Mouse (Mus musculus) cerebellum, postnatal 36 days (tissue): ENCODE results near the gene Trp53i13.
A peak's percentile ranks its signal among the peaks of the same experiment; 100 is the strongest.

ENCODE experiments used
- DNase-seq, 2 experiments: peaks; one replicate each; pipeline ENCODE4 v3.0.0; 2021 to 2022; ENCODE audit warnings: mixed read lengths in 2 of 2

Trp53i13 gene

DNA sequence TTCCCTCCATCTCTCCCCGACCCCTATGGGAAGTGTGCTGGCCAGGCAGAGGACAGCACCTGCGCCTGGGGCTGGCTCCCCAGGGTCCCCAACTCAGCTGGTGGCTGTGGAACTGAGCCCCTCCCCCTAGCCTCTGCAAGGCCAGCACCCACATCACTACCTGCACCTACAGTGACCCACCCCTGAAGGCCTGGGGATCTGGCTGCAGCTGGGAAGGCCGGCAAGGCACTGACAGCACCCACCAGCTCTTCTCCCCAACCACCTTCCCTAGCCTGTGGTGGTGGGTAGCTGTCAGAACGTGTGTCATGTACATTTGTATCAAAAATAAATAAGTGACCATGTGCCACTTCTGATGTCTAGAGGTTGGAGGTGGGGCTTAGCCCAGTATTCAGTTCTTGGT, 8.4 kb downstream of the Trp53i13 start:
- no peak for DNase-seq

DNA sequence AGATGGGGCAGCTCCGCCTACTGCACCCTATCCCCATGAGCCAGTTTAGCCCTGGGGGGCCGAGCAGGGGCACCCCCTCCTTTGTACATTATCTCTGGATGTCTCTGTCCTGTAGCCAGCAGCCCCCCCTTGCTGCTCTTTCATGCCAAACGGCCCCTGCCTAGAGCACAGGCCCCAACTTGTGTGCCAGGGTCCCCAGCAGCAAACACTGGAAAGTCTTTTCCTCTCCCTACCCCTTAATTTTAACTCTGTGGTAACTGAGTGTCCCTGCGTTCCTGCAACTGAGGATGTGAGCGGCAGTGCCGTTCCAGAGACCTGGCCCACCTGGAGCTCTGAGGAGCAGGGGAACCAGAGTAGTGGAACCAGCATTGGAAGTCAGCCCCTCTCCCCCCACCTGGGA, 8.8 kb downstream of the Trp53i13 start:
- DNase-seq = no peak

DNA sequence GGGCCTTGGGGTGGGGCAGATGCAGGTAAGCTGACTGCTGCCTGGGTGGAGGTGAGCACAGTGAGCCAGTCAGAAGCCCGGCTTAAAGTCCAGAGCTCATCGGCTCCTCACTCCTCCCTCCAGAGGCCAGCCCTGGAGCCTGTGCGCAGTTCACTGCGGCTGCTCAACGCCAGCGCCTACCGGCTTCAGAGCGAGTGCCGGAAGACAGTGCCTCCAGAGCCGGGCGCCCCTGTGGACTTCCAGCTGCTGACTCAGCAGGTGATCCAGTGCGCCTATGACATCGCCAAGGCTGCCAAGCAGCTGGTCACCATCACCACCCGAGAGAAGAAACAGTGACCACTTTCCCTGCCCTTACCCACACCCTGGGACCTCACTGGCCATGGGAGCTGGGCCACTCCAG, 9.5 kb downstream of the Trp53i13 start:
- no peak for DNase-seq

DNA sequence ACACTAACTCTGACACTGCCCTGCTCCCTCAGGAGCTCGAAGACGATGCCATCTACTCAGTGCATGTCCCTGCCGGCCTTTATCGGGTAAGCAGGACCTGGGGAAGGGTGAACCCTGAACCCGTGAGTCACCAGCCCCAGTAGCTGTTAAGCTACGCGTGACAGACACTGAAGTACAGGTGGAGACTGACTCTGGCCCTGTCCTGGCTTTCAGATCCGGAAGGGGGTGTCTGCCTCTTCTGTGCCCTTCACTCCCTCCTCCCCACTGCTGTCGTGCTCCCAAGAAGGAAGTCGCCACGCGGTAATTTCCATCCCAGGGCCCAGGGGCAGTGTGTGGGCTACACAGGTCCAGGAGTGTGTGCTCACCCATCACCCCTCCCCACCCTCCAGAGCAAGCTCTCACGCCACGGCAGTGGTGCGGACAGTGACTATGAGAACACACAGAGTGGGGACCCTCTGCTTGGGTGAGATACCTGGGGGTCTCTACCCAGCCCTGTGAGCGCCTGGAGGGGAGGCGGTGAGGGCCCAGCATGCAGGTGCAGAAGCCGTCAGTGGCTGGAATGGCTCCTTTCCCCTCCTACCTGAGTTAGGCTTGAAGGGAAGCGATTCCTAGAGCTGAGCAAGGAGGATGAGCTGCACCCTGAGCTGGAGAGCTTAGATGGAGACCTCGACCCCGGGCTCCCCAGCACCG, 10.3 kb downstream of the Trp53i13 start:
- DNase-seq = no peak

DNA sequence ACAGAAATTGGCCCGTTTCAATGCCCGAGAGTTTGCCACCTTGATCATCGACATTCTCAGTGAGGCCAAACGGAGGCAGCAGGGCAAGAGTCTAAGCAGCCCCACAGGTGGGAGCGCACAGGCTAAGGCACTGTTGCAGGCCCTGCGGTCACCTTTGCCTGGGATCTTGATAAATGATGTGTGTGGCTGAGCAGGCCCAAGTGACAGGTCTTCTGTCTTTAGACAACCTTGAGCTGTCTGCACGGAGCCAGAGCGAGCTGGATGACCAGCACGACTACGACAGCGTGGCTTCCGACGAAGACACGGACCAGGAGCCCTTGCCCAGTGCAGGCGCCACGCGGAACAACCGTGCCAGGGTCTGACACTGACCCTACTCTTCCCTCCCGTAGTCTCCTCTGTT, 11.4 kb downstream of the Trp53i13 start:
- DNase-seq = no peak

DNA sequence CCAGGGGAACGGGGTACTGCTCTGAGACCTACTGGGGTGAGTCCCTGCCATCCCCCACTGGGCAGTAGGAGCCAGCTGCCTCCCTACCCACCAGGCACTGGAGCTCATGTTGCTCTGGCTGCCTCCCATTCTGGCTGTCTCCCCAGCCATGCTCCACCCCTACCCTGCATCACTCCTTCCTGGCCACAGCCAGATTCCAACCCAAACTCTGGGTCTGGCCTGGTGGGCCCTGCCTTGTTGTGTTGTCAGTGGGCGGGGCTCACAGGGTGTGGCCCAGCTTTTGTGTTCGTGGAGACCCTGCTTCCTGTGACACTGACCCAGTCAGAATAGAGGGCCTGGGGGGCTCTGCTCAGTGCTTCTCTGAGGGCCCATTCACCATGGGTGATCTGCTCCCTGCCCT, 12.3 kb downstream of the Trp53i13 start:
- DNase-seq = no peak

DNA sequence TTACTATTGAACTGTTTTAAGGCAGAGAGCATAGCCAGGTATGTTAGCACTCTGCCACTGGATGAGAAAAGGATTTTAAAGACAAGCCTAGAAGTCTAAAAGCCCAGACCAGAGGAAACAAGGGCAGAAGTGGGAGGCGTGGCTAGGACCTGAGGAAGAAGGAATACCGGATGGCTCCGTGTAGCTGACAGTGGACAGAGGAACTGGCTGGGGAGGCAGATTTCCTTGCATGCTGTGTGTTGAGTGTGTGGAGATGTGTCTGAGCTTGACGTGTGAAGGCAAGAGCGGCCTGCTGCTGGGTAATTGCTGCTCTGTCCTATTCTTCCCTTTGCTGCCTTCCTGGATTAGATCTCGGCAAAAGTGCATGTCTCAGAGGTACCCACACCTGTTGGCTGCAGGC, 13.3 kb downstream of the Trp53i13 start:
- no peak for DNase-seq

DNA sequence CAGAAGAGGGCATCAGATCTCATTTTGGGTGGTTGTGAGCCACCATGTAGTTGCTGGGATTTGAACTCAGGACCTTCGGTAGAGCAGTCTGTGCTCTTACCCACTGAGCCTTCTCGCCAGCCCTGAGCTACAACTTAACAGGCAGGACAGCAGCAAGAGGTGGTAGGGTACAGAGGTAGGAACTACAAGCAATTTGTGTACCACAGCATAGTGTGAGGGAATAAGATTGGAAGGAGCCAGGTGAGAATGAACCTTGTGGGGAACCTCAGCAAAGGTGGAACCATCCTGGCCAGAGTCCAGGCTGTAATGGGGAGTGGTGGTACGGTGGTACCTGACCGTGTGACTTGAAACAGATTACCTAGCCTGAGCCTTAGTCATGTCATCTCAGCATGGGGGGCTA, 13.8 kb downstream of the Trp53i13 start:
- no peak for DNase-seq

DNA sequence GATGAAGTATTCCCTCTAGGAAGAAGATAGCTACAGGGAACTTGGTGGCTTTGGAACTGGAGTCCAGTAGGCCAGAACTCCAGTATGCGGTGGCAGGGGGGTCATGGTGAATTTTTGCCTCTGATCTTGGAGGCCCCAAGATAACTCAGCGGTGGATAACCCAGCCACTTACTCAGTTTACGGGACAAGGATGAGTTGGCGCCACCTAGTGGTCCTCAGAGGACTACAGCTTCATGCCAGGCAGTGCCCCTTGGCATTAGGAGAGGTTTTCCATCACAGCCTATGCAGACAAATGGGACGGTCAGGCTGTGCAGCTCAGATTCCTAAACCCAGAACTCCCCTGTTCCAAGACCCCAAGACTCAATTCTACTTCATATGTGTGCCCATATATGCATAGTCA, 14.4 kb downstream of the Trp53i13 start:
- peak; percentile 83 to 86 for DNase-seq

DNA sequence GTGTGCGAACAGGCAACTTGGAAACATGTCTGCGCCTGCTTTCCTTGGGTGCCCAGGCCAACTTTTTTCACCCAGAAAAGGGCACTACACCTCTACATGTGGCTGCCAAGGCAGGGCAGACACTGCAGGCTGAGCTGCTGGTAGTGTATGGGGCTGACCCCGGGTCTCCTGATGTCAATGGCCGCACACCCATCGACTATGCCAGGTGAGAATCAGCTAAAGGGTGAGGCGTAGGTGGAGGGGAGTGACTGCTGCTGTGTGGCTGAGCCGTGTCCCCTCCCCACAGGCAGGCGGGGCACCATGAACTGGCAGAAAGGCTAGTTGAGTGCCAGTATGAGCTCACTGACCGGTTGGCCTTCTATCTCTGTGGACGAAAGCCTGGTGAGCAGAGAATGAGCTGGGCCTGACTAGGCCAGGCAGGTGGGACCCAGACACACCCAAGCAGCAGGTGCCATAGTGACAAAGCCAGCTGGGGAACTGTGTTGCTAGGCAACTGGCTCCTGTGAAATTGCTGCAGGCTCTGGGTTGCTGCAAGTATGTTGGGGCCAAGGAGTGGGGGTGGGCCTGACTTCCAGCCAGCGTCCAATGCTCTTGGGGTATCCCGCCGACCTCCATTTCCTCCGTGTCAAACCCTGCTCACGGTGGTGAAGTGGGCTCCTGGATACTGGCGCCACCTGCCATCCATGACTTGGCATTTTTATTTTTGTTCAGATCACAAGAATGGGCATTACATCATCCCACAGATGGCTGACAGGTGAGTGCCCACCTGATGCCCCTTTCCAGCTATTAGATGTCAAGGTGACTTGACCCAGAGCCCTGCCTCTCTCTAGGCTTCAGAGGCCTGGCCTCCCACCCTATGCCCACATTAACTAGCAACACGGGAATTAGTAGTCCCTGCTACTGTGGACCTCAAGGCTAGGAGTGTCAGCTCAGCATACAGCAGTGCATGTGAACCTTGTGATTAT, 15.1 kb downstream of the Trp53i13 start:
- no peak for DNase-seq

DNA sequence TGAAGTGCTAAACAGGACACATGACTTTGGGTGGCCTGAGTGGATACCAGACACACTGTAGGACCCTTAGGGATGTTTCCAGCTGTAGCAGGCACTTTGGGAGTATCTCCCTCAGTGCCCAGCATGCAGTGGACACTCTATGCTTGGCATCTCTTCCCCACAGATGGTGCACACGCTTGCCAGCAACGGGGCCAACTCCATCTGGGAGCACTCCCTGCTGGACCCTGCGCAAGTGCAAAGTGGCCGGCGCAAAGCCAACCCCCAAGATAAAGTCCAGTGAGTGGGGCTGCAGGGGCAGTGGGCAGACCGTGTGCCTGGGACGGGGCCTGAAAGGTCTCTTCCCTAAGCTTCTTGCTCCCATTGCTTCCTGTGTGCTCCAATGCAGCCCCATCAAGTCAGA, 16.4 kb downstream of the Trp53i13 start:
- DNase-seq = peak; percentile 82 to 83

DNA sequence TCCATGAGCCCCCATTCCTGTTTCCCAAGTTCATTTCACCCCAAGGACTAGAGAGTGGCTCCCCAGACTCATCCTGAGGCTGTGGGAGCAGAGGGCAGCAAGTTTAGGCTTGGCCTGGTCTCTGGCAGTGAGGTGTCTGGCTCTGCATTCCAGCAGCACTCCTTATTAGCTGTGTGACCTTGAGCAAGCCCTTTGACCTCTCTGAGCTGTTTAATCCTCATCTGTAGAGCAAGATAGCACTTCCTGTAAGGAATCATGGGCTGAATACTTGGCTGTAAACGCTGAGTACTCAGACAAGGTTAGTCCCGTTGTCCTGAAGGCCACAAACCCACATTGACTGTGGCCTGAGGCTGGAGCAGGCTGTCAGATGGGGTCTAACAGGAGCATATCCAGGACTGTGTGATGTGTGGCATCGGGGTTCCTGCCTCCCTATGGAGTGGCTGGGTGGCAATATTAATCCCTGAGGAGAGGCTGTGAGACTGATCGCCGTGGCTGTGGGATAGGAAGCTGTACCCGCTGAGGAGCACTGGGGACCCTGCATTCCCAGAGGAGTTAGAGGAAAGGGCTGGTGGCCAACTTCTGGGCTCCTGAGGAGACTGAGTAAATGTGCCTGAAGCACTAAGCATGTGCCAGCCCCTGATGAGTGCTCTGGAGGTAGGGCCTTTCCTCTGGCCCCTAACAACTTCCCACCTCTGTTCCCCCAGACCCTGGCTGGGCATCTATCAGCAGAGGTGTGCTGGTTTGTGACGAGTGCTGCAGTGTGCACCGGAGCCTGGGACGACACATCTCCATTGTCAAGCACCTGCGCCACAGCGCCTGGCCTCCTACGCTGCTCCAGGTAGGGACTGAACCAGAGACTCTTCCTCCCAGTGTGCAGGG, 17.3 kb downstream of the Trp53i13 start:
- DNase-seq = no peak

DNA sequence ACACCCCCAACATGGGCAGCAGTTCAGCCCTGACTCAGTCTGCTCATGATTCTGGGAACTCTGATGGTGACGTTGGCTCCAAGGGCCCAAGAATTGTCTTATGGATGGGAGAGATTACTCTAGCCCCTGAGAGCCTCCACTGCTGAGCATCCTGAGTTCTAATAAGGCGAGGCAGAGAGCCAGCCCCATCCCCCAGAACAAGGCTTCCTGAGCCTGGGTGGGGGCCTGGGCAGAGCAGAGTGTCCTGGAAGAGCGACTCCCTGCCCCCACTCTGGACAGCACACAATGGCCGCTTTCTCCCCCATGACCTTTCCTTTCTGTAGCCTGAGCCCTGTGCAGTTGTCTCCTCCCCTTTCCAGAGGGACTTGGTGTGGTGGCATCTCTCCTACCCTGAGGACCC, 17.9 kb downstream of the Trp53i13 start:
- no peak for DNase-seq

DNA sequence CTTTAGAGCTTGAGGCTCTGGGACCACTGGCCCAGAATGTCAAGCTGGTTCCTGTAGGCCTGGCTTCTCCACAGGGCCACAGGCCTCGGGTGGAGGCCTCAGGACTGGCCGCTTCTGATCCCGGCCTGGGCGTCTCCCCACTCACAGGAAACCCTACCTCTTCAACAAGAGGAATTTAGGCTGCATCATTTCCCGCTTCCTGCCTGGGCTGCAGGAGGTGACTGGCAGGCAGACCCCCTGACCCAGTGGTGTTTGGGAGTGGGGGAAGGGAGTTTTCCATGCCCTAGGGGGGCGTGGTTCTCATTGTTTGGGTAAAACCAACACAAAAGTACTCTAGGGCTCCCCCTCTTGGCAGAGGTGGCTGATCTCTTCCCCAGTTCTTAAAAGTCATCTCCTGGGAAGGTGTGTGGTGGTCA, 18.4 kb downstream of the Trp53i13 start:
- no peak for DNase-seq

DNA sequence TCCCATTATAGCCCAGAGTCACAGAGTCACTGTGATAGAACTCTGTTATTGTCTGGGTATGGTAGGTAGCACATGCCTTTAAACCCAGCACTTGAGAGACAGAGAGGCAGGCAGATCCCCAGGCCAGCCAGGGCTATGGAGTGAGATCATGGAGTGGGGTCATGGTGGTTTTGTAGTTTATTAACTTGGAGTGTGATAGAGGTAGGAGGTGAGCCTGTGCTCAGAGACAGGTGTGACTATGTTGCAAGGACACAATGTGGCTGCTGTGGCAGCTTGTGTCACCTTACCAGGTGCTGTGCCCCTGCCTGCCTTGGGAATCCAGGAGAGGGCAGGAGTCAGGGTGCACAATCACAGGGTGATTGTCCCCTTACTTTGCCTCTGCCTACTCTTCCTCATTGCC, 20.3 kb downstream of the Trp53i13 start:
- DNase-seq = no peak

DNA sequence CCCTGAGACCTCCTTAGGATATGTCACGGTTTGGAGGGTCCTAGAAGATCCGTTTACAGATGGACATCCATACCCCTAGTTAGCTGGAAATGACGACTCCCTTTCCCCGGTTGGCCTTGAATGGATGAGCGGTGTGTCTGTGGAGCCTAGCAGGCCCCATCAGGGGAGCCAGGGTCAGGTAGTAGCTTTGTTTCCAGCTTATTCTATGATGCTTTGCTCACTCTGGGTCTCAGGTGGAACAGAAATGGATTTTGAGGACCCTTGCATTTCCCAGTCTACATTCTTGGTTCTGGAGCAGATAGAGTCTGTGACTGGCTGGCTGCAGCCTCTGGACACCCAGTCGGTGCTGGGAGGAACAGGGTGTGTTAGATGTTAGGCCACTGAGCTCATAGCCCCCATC, 21.0 kb downstream of the Trp53i13 start:
- DNase-seq = no peak

DNA sequence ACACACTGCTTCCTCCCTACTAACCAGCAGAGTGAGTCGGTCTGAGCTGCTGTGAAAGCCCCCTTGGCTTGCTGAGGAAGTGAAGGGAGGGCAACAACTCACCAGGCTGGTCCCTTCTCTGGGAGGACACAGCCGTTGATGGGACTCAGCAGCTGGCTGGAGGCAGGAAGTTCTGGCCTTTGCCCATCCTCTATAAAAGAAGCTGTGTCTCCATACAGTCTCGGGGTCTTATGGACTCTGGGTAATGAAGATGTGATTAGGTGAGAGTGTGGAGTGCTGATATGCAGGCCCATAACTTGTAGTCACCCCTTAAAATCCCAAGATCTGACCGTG, 21.5 kb downstream of the Trp53i13 start:
- no peak for DNase-seq

DNA sequence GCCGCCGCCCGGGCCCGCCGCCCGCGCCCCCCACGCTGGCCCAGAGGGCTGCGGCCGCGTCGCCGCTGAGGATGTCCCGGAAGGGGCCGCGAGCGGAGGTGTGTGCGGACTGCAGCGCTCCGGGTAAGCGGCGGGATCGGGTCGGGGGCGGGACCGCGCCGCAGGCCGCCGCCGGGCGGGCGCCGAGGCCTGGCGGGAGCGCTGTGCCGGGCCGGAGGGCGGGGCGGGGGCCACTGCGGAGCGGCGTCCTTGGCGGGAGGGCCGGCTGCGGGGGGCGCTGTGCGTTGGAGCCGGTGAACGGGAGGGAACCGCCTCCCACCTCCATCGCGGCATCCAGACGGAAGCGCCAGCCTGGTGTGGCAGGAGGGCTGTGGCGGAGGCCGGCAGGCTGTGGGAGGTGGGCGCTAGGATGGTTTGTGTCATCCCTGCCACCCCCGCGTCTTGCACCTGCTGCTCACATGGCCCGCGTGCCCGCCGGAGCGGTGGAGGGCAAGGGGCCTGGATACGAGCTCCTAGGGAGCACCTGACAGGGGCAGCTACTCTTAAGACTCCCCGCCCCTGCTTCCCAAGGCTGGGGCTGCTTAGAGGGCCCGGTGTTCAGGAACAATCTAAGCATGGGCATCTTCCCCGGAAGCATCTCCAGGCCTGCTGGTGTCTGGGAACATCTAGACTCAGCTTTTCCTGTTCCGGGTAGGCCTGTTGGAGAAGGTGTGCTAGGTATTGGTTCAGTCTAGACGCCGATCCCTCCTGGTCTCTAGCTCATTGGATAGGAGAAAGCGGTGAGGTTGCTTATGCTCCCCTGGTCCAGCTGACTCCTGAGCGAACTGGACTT, 22.1 kb downstream of the Trp53i13 start, which contains the start of gene Git1:
Gene Git1, plus strand, starts transcription at position 51 of the 832 bp plus-strand sequence.
- DNase-seq = peak; percentile 54 to 65

DNA sequence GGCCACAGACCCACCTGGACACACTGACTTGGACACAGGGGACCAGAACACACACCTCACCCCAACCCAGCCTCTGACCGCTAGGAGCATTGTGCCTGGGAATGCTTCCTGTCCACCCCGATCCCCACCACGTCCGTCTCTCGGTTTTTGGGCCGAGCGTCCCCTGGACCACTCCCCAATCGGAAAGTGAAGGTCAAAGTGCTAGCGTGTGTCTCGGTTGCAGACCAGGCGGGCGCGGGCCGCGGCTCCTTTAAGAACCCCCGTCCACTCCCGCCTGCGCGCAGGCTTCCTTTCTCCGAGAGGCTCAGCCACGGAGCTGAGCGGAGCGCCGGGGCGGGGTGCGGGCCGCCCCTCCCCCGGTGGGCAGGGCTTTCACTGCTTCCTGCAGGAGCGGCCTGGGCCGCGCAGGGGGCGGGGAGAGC, 22.9 kb downstream of the Trp53i13 start:
- peak; percentile 87 to 96 for DNase-seq

DNA sequence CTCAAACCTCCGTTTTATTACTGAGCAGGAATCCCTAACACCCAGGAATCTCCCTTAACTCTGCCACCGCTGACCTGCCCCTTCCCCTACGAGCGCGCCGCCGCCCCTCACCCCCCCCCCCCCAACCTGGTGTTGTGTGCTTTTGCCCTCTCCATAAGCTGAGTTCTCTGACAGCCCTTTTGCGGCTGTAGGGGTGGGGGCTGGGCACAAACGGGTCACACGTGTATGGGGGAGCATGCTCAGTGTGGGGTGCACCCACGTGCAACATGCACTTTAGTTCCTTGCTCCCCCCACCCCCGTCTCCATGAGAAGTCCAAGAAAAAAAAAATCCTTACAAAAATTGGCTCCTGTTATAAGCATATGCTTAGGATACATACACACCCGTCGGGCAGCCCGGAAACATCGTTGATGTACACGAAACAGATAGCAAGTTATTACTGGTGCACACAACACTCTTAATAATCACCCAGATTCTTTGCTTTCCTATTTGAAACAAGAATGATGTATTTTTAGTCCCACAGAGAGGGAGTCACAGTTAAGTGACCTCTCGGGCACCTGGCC, 23.4 kb downstream of the Trp53i13 start:
- DNase-seq = no peak

DNA sequence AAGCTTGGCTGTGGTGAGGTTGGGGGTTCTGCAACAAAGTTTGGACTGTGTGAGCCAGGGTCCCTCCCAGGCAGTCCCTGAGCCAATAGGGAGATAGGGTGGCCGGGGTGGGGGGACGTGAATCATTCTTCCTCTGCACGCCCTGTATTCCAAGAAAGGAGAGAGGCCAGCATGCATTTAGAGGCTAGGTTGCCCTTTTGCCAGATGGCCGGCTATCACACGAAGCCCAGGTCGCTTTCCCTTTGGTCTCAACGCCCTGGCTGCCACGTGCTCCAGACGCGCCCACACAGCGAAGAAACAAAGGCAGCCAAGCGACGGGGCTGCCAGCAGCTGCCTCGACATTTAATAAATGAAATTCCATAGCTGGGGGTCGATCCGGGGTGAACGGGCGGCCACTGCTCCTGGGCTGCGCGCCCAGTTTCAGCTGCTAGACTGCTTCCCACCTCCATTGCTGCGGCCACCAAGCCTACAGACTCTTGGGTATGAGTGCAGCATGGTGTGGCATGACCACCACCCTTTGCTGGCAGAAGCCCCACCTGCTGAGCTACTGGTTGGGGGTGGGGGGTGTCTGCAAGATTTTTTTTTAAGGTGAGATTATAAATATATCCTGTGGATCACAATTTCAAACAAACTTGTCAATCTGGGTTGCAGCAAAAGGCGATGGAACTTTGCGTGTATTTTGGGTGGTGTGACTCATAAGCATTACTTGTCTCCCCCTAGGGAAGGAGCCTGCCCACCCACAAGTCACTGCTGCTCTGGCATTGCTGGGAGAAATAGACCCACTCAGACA, 24.1 kb downstream of the Trp53i13 start:
- peak; percentile 49 to 58 for DNase-seq
